Mouse (Mus musculus): ENCODE measurements around the gene Slc35c2. TPM values are rescaled to one million over a fixed set of nuclear protein-coding genes. Genes with fewer than 3 reads are reported as not detected.

Gene Slc35c2
- polyA plus RNA-seq, 1 experiment, result 92.8 TPM

GRCm38 (mm10) chr2:165239533-165240144, 48.0 kb downstream of the Slc35c2 start:
- TF ChIP-seq GATA1 (IDR thresholded peaks at IDR 0.05; ENCODE audit: low read length), result no peak

- TF ChIP-seq GATA1 (IDR thresholded peaks at IDR 0.05; ENCODE audit: low read length), result no peak
Observed at GRCm38 (mm10) chr2:165238416-165239145, 49.1 kb downstream of the Slc35c2 start.

DNA sequence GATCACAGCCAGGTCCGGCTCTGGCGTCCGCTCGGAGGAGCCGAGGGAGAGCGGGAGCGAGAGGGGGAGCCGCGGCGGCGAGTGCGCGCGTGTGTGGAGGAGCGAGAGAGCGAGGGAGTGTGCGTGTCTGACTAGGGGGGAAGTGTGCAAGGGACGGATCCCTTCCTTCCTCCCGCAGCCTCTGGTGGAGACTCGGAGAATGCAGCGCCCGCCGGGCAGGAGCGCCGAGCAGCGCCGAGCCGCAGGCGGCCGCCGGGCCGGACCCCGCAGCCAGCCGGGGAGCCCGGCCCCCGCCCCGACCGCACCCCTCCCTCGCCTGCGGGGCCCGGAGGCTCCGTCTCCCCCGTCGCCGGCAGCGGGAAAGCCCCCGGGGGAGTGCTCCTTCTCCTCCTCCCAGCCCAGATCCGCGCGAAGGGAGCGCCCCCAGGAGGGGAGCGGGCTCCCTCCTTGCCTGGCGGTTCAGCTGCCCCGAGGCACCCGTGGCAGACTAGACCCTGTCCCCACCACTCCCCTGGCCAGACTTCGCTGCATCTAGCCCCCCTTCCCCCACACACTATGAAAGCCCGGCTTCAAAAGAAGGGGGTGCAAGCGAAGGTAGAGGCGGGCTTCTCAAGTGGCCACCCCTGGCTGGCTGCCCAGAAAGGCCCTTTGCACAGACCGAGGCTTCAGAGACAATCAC, 52.9 kb downstream of the Slc35c2 start, which contains the start of gene Cdh22:
Cdh22 (minus strand) TSS at position 241 of the 679 bp plus-strand sequence.
- no peak for TF ChIP-seq GATA1 (IDR thresholded peaks at IDR 0.05; ENCODE audit: low read length)

DNA sequence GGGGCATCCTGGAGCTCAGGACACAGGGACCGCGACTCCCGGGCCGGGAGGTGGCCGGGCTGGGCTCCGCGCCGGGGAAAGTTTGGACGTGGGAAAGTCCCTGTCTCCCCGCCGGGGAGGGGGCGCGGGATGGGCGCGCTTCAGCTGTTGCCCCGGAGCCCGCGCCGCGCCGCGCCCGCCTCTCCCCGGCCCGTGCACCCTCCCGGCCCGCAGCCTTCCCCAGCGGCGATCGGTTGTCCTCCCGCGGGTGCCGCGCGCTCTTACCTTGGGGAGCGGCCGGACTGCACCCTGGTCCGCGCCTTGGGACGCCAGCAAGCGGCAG, 53.4 kb downstream of the Slc35c2 start:
- no peak for TF ChIP-seq GATA1 (IDR thresholded peaks at IDR 0.05; ENCODE audit: low read length)

GRCm38 (mm10) chr2:165233491-165234290, 54.0 kb downstream of the Slc35c2 start:
- no peak for TF ChIP-seq GATA1 (IDR thresholded peaks at IDR 0.05; ENCODE audit: low read length)

GRCm38 (mm10) chr2:165229050-165229449, 58.6 kb downstream of the Slc35c2 start:
- TF ChIP-seq GATA1 (IDR thresholded peaks at IDR 0.05; ENCODE audit: low read length), result no peak

Other genes starting within 250 kb of the Slc35c2 start
- not detected in 2 replicates for gene Cd40, start 232.2 kb downstream of the Slc35c2 start, polyA plus RNA-seq (2012)
- not detected in 2 replicates for gene 1700025C18Rik, start 197.1 kb downstream of the Slc35c2 start, polyA plus RNA-seq (2012)
- not detected in 2 replicates for gene Cdh22, start 53.0 kb downstream of the Slc35c2 start, polyA plus RNA-seq (2012)
- 6.9 and 21.4 TPM in 2 replicates for gene Elmo2, start 38.6 kb upstream of the Slc35c2 start, polyA plus RNA-seq (2012)
- gene Zfp663, start 80.9 kb upstream of the Slc35c2 start, polyA plus RNA-seq (2012), result not detected in 2 replicates
- gene Zfp334, start 100.4 kb upstream of the Slc35c2 start, polyA plus RNA-seq (2012), result not detected in 2 replicates
- not detected in 2 replicates for gene Ocstamp, start 112.5 kb upstream of the Slc35c2 start, polyA plus RNA-seq (2012)
- gene Slc13a3, start 185.4 kb upstream of the Slc35c2 start, polyA plus RNA-seq (2012), result not detected in 2 replicates
- 24.6 and 27.6 TPM in 2 replicates for gene Trp53rka, start 205.5 kb upstream of the Slc35c2 start, polyA plus RNA-seq (2012)
- gene Slc2a10, start 215.9 kb upstream of the Slc35c2 start, polyA plus RNA-seq (2012), result not detected in 2 replicates